Mouse (Mus musculus) brain, embryonic 14.5 days (tissue): ENCODE measurements around the gene Phf19.

Experiments used
- CTCF ChIP-seq: fragments of 200-500 bp; IDR thresholded peaks from 2 replicates; pipeline ENCODE4 v1.5.1; 2012; ENCODE audit warnings: inconsistent platforms, mild to moderate bottlenecking, moderate library complexity, borderline replicate concordance; ENCODE audit not compliant: insufficient read depth, insufficient read length; ENCODE audit errors: extremely low read depth
- POLR2A ChIP-seq: fragments of 200-500 bp; IDR thresholded peaks from 2 replicates; pipeline ENCODE4 v1.6.1; 2012; ENCODE audit warnings: mild to moderate bottlenecking, inconsistent platforms, borderline replicate concordance; ENCODE audit not compliant: poor library complexity, insufficient read depth, insufficient read length, severe bottlenecking; ENCODE audit errors: extremely low read depth

DNA sequence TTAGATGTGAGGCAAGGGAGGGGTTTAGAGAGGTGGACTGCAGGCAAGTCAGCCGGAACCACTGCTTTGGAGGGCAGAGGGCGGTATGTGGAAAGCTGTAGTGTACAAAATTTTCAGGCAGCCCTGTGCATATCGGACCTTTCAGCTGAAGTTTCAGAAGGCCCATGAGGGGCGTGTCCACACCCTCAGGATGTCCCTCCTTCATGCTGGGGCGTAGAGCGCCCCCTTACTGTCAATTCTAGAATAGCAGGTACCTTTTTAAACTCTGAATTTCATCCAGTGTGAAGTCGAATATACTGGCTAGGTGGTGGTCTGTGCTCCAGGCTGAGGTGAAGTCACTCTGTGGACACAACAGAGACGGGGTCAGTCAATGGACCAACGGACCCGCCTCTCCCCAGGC is 16.0 kb downstream of the Phf19 start:
- no peak for TF ChIP-seq POLR2A
- TF ChIP-seq CTCF = peak; percentile 50; the same call in 1 of the 2 replicates
